In the genomic region with DNA sequence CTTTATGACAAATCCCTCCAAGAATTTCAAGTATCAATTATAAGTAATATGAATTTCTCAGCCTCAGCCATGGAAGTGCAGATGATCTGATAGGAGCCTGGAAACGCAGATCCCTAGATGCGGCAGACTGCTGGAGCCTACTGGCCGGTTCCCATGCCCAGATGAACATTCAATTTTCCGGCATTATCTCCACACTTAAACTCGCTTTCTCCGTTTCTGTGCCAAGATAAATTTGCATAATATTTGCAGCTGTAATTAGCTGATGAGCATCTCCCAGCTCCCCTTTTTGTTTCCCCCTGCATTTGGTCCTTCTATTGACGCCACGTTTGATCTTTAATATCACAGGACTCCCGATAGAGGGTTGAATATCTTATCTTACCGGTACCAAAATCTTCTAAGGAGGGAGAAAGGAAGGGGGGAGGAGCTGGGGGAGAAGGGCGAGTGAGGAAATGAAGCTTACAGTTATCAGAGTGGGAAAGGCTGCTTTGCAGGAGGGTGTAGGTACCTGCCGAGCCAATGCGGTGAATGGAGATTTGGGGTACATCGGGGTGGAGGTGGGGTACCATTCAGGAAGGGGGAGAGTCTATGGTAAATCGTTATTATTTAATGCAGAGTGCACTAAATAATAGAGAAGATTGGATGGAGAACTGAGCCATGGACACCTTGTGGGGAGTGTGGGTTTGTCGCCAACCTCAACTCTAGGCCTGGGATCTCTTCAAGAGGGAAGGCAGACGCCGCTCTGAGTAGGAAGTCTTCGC, we compare ENCODE assay signal across 17 mouse cellular contexts. TPM values are rescaled to one million over a fixed set of nuclear protein-coding genes. Genes with fewer than 3 reads are reported as not detected.
A peak's percentile ranks its signal among the peaks of the same experiment; 100 is the strongest.
DNase-seq lines count a peak whose midpoint lies in the region; ATAC-seq lines count a peak whose summit lies in the region.
"Had no signal": no experiment of that assay in that cellular context is flagged by ENCODE, and none has a peak within 500 bp of the region (broad histone marks: within the 10 kb centered on the region; RNA-seq: fewer than 3 reads in every experiment).

No protein-coding gene starts in this region.

- peaks cover 17% of the 10 kb centered on the region for H3K4me1 ChIP-seq in forebrain, embryonic 15.5 days
- H3K4me1 ChIP-seq in forebrain, embryonic 13.5 days = peaks cover 6% of the 10 kb centered on the region; the same call in 1 of the 2 replicates
- 0 out of 2 replicates have a peak, but pooled peaks cover 3% of the 10 kb centered on the region for H3K4me1 ChIP-seq in midbrain, embryonic 11.5 days (ENCODE audit: control insufficient read depth, insufficient read depth, low read length)
- peaks cover 47% of the 10 kb centered on the region for H3K4me1 ChIP-seq in midbrain, embryonic 10.5 days
- peaks cover 8% of the 10 kb centered on the region; the same call in 1 of the 2 replicates for H3K4me1 ChIP-seq in midbrain, embryonic 12.5 days

- H3K4me3 ChIP-seq in forebrain, embryonic 15.5 days = no peak overlapping the region
- no peak overlapping the region for H3K4me3 ChIP-seq in forebrain, embryonic 13.5 days
- no peak overlapping the region for H3K4me3 ChIP-seq in midbrain, embryonic 11.5 days (ENCODE audit: low read depth, low read length)
- no peak overlapping the region for H3K4me3 ChIP-seq in midbrain, embryonic 10.5 days
- no peak overlapping the region for H3K4me3 ChIP-seq in midbrain, embryonic 12.5 days
- H3K4me3 ChIP-seq: gastrocnemius, adult 2 months; hindbrain, embryonic 15.5 days had no signal

- H3K27me3 ChIP-seq in forebrain, embryonic 15.5 days = peaks cover 86% of the 10 kb centered on the region
- peaks cover 97% of the 10 kb centered on the region for H3K27me3 ChIP-seq in forebrain, embryonic 13.5 days
- H3K27me3 ChIP-seq in midbrain, embryonic 11.5 days (ENCODE audit: control insufficient read depth, insufficient read depth, low read length) = peaks cover 76% of the 10 kb centered on the region
- H3K27me3 ChIP-seq in midbrain, embryonic 10.5 days (ENCODE audit: low read depth, poor library complexity, severe bottlenecking) = peaks cover 97% of the 10 kb centered on the region
- H3K27me3 ChIP-seq in midbrain, embryonic 12.5 days = peaks cover 93% of the 10 kb centered on the region

- no peaks in the 10 kb centered on the region for H3K36me3 ChIP-seq in forebrain, embryonic 15.5 days
- no peaks in the 10 kb centered on the region for H3K36me3 ChIP-seq in forebrain, embryonic 13.5 days (ENCODE audit: poor library complexity, severe bottlenecking)
- no peaks in the 10 kb centered on the region for H3K36me3 ChIP-seq in midbrain, embryonic 11.5 days (ENCODE audit: control insufficient read depth, insufficient read depth, low read length)
- no peaks in the 10 kb centered on the region for H3K36me3 ChIP-seq in midbrain, embryonic 10.5 days
- no peaks in the 10 kb centered on the region for H3K36me3 ChIP-seq in midbrain, embryonic 12.5 days
- H3K36me3 ChIP-seq: heart, embryonic 15.5 days; hindbrain, embryonic 15.5 days had no signal

- H3K4me2 ChIP-seq in forebrain, embryonic 15.5 days (replicated peaks) = no peak overlapping the region
- no peak overlapping the region for H3K4me2 ChIP-seq in forebrain, embryonic 13.5 days
- H3K4me2 ChIP-seq in midbrain, embryonic 11.5 days = no peak overlapping the region
- H3K4me2 ChIP-seq in midbrain, embryonic 12.5 days (replicated peaks) = peak overlapping the region; percentile 38; the same call in 1 of the 2 replicates

- WGBS in forebrain, embryonic 15.5 days = under 1% methylated on average over 19 of the region's 19 CpGs
- 2% methylated on average over 19 of the region's 19 CpGs for WGBS in forebrain, embryonic 13.5 days
- WGBS in midbrain, embryonic 11.5 days = under 1% methylated on average over 19 of the region's 19 CpGs
- under 1% methylated on average over 19 of the region's 19 CpGs for WGBS in midbrain, embryonic 10.5 days
- WGBS in midbrain, embryonic 12.5 days = under 1% methylated on average over 19 of the region's 19 CpGs

- ATAC-seq in forebrain, embryonic 15.5 days (replicated peaks) = 0 out of 2 replicates have a peak, but pooled peaks have one; percentile 18
- no peak for ATAC-seq in forebrain, embryonic 13.5 days
- ATAC-seq in midbrain, embryonic 11.5 days (ENCODE audit: low FRiP score) = no peak
- no peak for ATAC-seq in midbrain, embryonic 12.5 days (ENCODE audit: low FRiP score, low read depth)

- DNase-seq in midbrain, embryonic 11.5 days (ENCODE audit: low spot score, missing footprints) = peak; percentile 94
- DNase-seq in midbrain, embryonic 10.5 days (ENCODE audit: low spot score) = no peak
- peak; percentile 24 for DNase-seq in retina, postnatal 1 day
- DNase-seq in right cerebral cortex, postnatal 25 days = no peak
- no peak for DNase-seq in frontal cortex, adult 2 months (ENCODE audit: extremely low spot score in 1 of 2, low spot score in 1 of 2)
- DNase-seq: adrenal gland, postnatal 36 days; gastrocnemius, adult 2 months; kidney, adult 8-10 months; thymus, postnatal 25 days had no signal

- H3K27ac ChIP-seq in forebrain, embryonic 15.5 days (replicated peaks) = no peak overlapping the region
- H3K27ac ChIP-seq in forebrain, embryonic 13.5 days = no peak overlapping the region
- no peak overlapping the region for H3K27ac ChIP-seq in midbrain, embryonic 11.5 days (ENCODE audit: low read depth, low read length)
- no peak overlapping the region for H3K27ac ChIP-seq in midbrain, embryonic 10.5 days (replicated peaks)
- peak overlapping the region; percentile 30; the same call in 1 of the 2 replicates for H3K27ac ChIP-seq in midbrain, embryonic 12.5 days (replicated peaks)
- H3K27ac ChIP-seq: gastrocnemius, adult 2 months; heart, embryonic 15.5 days; hindbrain, embryonic 15.5 days; liver, embryonic 14.5 days had no signal

- H3K9me3 ChIP-seq in forebrain, embryonic 15.5 days = no peaks in the 10 kb centered on the region
- no peaks in the 10 kb centered on the region for H3K9me3 ChIP-seq in forebrain, embryonic 13.5 days (replicated peaks)
- H3K9me3 ChIP-seq in midbrain, embryonic 11.5 days (ENCODE audit: control insufficient read depth, low read length) = no peaks in the 10 kb centered on the region
- no peaks in the 10 kb centered on the region for H3K9me3 ChIP-seq in midbrain, embryonic 10.5 days (replicated peaks)
- H3K9me3 ChIP-seq in midbrain, embryonic 12.5 days = no peaks in the 10 kb centered on the region
- H3K9me3 ChIP-seq: heart, embryonic 15.5 days; hindbrain, embryonic 15.5 days had no signal

- H3K9ac ChIP-seq in forebrain, embryonic 15.5 days (replicated peaks) = no peak overlapping the region
- H3K9ac ChIP-seq in forebrain, embryonic 13.5 days = no peak overlapping the region
- no peak overlapping the region for H3K9ac ChIP-seq in midbrain, embryonic 11.5 days (ENCODE audit: low read length)
- H3K9ac ChIP-seq in midbrain, embryonic 12.5 days (replicated peaks) = no peak overlapping the region
- H3K9ac ChIP-seq: heart, embryonic 15.5 days; hindbrain, embryonic 15.5 days; liver, embryonic 14.5 days had no signal

RNA-seq across cellular contexts. Expression of a gene that starts 5.2 kb away (rescaled TPM):
- 1.1 and 2.3 TPM in 2 replicates for polyA plus RNA-seq in forebrain, embryonic 15.5 days (2015; fragmentation: Nextera tagmentation; extraction: Ambion mirVana)
- 1.4 and 3.3 TPM in 2 replicates for polyA plus RNA-seq in forebrain, embryonic 13.5 days (2015; fragmentation: Nextera tagmentation; extraction: Ambion mirVana)
- 34.1 and 34.8 TPM in 2 replicates for polyA plus RNA-seq in midbrain, embryonic 11.5 days (2014; fragmentation: Nextera tagmentation; extraction: Ambion mirVana)
- polyA plus RNA-seq in midbrain, embryonic 10.5 days (2016; fragmentation: Nextera tagmentation; extraction: Ambion mirVana) = 10.5 and 28.2 TPM in 2 replicates
- 77.4 and 84.2 TPM in 2 replicates for polyA plus RNA-seq in midbrain, embryonic 12.5 days (2016; fragmentation: Nextera tagmentation; extraction: Ambion mirVana)
- 0.19 TPM in 1 of 2 replicates, not detected in the other for polyA plus RNA-seq in frontal cortex, adult 2 months (2012; rRNA removed)

RNA-seq across cellular contexts. Expression of a gene that starts 5.7 kb away (rescaled TPM):
- polyA plus RNA-seq in forebrain, embryonic 15.5 days (2015; fragmentation: Nextera tagmentation; extraction: Ambion mirVana) = not detected in 2 replicates
- polyA plus RNA-seq in forebrain, embryonic 13.5 days (2015; fragmentation: Nextera tagmentation; extraction: Ambion mirVana) = not detected in 2 replicates
- 1.4 and 1.6 TPM in 2 replicates for polyA plus RNA-seq in midbrain, embryonic 11.5 days (2014; fragmentation: Nextera tagmentation; extraction: Ambion mirVana)
- polyA plus RNA-seq in midbrain, embryonic 10.5 days (2016; fragmentation: Nextera tagmentation; extraction: Ambion mirVana) = 0.47 and 1.2 TPM in 2 replicates
- polyA plus RNA-seq in midbrain, embryonic 12.5 days (2016; fragmentation: Nextera tagmentation; extraction: Ambion mirVana) = 3.0 and 3.5 TPM in 2 replicates
- polyA plus RNA-seq in frontal cortex, adult 2 months (2012; rRNA removed) = not detected in 2 replicates
- polyA plus RNA-seq: heart, embryonic 15.5 days; liver, embryonic 14.5 days; small intestine, adult 2 months; stomach, embryonic 16.5 days had no signal

RNA-seq across cellular contexts. Expression of a gene that starts 14.0 kb away (rescaled TPM):
- not detected in 2 replicates for polyA plus RNA-seq in forebrain, embryonic 15.5 days (2015; fragmentation: Nextera tagmentation; extraction: Ambion mirVana)
- not detected in 2 replicates for polyA plus RNA-seq in forebrain, embryonic 13.5 days (2015; fragmentation: Nextera tagmentation; extraction: Ambion mirVana)
- polyA plus RNA-seq in midbrain, embryonic 11.5 days (2014; fragmentation: Nextera tagmentation; extraction: Ambion mirVana) = 0.20 and 1.2 TPM in 2 replicates
- polyA plus RNA-seq in midbrain, embryonic 10.5 days (2016; fragmentation: Nextera tagmentation; extraction: Ambion mirVana) = 0.31 and 1.1 TPM in 2 replicates
- polyA plus RNA-seq in midbrain, embryonic 12.5 days (2016; fragmentation: Nextera tagmentation; extraction: Ambion mirVana) = 3.0 and 5.3 TPM in 2 replicates
- not detected in 2 replicates for polyA plus RNA-seq in frontal cortex, adult 2 months (2012; rRNA removed)
- polyA plus RNA-seq: liver, embryonic 14.5 days; small intestine, adult 2 months; stomach, embryonic 16.5 days had no signal

Comparison
In these comparisons a context has a peak if more than half of its experiments do, and no peak if none do; other contexts are left out.
1. DNase-seq: peak in midbrain, embryonic 11.5 days (single experiment) and retina, postnatal 1 day (single experiment); none in midbrain, embryonic 10.5 days (single experiment), right cerebral cortex, postnatal 25 days (single experiment) and frontal cortex, adult 2 months (0 of 2).